Mouse (Mus musculus) CH12.LX (cell line): ENCODE data around the gene Necap2.
A peak's percentile ranks its signal among the peaks of the same experiment; 100 is the strongest.

Experiments used
- CTCF ChIP-seq, 2 experiments: IDR thresholded peaks in 1 of 2; conservative IDR thresholded peaks in 1 of 2; 2 replicates each; pipeline ENCODE4 v1.5.1; 2011 to 2012; ENCODE audit warnings: low read depth in 2 of 2, low read length in 2 of 2, improper control_type of control experiment in 1 of 2, inconsistent platforms in 1 of 2, mild to moderate bottlenecking in 1 of 2, moderate library complexity in 1 of 2
- EP300 ChIP-seq: IDR thresholded peaks from 2 replicates; pipeline ENCODE4 v1.6.1; 2011; ENCODE audit warnings: low read length, improper control_type of control experiment
- KAT2A ChIP-seq: IDR thresholded peaks from 2 replicates; pipeline ENCODE4 v1.6.1; 2012; ENCODE audit warnings: low read length, improper control_type of control experiment, inconsistent platforms; ENCODE audit not compliant: insufficient replicate concordance
- MXI1 ChIP-seq: IDR thresholded peaks from 2 replicates; pipeline ENCODE4 v1.6.1; 2011; ENCODE audit warnings: mild to moderate bottlenecking, low read depth, low read length, improper control_type of control experiment
- POLR2A ChIP-seq: IDR thresholded peaks from 2 replicates; pipeline ENCODE4 v1.6.1; 2011; ENCODE audit warnings: low read depth, mild to moderate bottlenecking, improper control_type of control experiment, low read length
- RAD21 ChIP-seq: IDR thresholded peaks from 2 replicates; pipeline ENCODE4 v1.6.1; 2011; ENCODE audit warnings: low read depth, mild to moderate bottlenecking, low read length, improper control_type of control experiment, moderate library complexity
- TCF12 ChIP-seq: IDR thresholded peaks from 2 replicates; pipeline ENCODE4 v1.6.1; 2014; ENCODE audit warnings: low read depth, mild to moderate bottlenecking, inconsistent platforms, low read length, improper control_type of control experiment
- USF1 ChIP-seq: IDR thresholded peaks from 2 replicates; pipeline ENCODE4 v1.6.1; 2014; ENCODE audit warnings: low read depth, mild to moderate bottlenecking, inconsistent platforms, low read length, improper control_type of control experiment
- ZKSCAN1 ChIP-seq: IDR thresholded peaks from 2 replicates; pipeline ENCODE4 v1.6.1; 2012; ENCODE audit warnings: low read depth, inconsistent platforms, low read length, improper control_type of control experiment, borderline replicate concordance
- ZMIZ1 ChIP-seq: IDR thresholded peaks from 2 replicates; pipeline ENCODE4 v1.6.1; 2012; ENCODE audit warnings: low read depth, mild to moderate bottlenecking, inconsistent platforms, low read length, improper control_type of control experiment
- ZNF384 ChIP-seq: IDR thresholded peaks from 2 replicates; pipeline ENCODE4 v1.6.1; 2012; ENCODE audit warnings: low read depth, low read length, improper control_type of control experiment, inconsistent platforms

DNA sequence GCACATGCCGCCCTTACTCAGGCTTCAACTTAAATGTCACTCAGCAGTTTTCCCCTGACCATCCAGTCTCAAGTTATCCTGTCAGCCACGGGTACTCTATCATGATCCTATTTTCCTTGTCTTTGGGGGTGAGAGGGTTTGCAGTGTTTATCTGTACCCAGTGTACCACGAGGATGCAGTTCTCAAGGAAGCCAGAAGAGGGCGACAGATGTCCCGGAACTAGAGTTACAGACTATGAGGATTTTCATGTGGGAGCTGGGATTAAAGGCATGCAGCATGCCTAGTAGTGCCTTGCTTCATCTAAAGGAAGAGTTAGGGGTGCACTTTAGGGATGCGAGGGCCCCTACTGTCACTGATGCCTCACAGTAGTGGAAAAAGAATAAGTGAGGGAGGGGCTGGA lies 23.7 kb upstream of the Necap2 start:
- TF ChIP-seq RAD21 (peak; percentile 37), CTCF (conservative IDR thresholded peaks at IDR 0.05 in 1 of 2, IDR thresholded peaks at IDR 0.05 in 1 of 2; ENCODE audit: low read depth in 2 of 2, low read length in 2 of 2) (peak; percentile 66 to 87), ZKSCAN1 (no peak), EP300 (no peak), POLR2A (no peak), ZNF384 (no peak), USF1 (no peak), KAT2A (no peak), ZMIZ1 (no peak), MXI1 (no peak), TCF12 (no peak)
